Mouse (Mus musculus) midbrain, embryonic 12.5 days (tissue): ENCODE results near the gene Zfp600. TPM values are rescaled to one million over a fixed set of nuclear protein-coding genes. Genes with fewer than 3 reads are reported as not detected.

Source experiments
- polyA plus RNA-seq: library from polyadenylated mRNA; unstranded; fragments of >200 nt; fragmentation: Nextera tagmentation; extraction: Ambion mirVana; gene quantifications from 2 replicates; pipeline ENCODE4 v1.2.1, GENCODE M21; 2016

Zfp600 gene
- polyA plus RNA-seq, 1 experiment from 2014 or later: not detected

Other genes starting within 250 kb of the Zfp600 start
- gene Zfp987, start 59.5 kb upstream of the Zfp600 start, polyA plus RNA-seq: not detected in 2 replicates